10 mouse cellular contexts compared by ENCODE assay signal in genomic region chr17:6742083-6743038, GRCm38 (mm10). TPM values are rescaled to one million over a fixed set of nuclear protein-coding genes. Genes with fewer than 3 reads are reported as not detected.
DNase-seq lines count a peak whose midpoint lies in the region; ATAC-seq and TF ChIP-seq lines count a peak whose summit lies in the region.
"Had no signal": no experiment of that assay in that cellular context is flagged by ENCODE, and none has a peak within 500 bp of the region (broad histone marks: within the 10 kb centered on the region; RNA-seq: fewer than 3 reads in every experiment).

No protein-coding gene starts in this region.

- ATAC-seq in frontal cortex, adult (ENCODE audit: low TSS enrichment) = peak; percentile 50
- ATAC-seq in heart, embryonic 13.5 days (ENCODE audit: extremely low read depth, insufficient number of reproducible peaks, low FRiP score, low TSS enrichment) = no peak; the same call in 1 of the 2 replicates
- ATAC-seq in midbrain, postnatal 0 days (ENCODE audit: low FRiP score) = no peak

- H3K4me1 ChIP-seq in heart, embryonic 13.5 days = peaks cover 54% of the 10 kb centered on the region
- H3K4me1 ChIP-seq in midbrain, postnatal 0 days (ENCODE audit: insufficient read depth, low read length) = peaks cover 10% of the 10 kb centered on the region; the same call in 1 of the 2 replicates

- no peaks in the 10 kb centered on the region for H3K9me3 ChIP-seq in heart, embryonic 13.5 days
- no peaks in the 10 kb centered on the region for H3K9me3 ChIP-seq in midbrain, postnatal 0 days (ENCODE audit: low read length)
- H3K9me3 ChIP-seq: midbrain, embryonic 12.5 days had no signal

- WGBS in heart, embryonic 13.5 days = 52% methylated on average over 33 of the region's 33 CpGs
- 66% methylated on average over 33 of the region's 33 CpGs for WGBS in midbrain, postnatal 0 days

- H3K27ac ChIP-seq in heart, embryonic 13.5 days (replicated peaks) = peak overlapping the region; percentile 71
- no peak overlapping the region for H3K27ac ChIP-seq in midbrain, postnatal 0 days (ENCODE audit: low read depth, low read length)

- H3K36me3 ChIP-seq in heart, embryonic 13.5 days = peaks cover 74% of the 10 kb centered on the region
- peaks cover 3% of the 10 kb centered on the region; the same call in 1 of the 2 replicates for H3K36me3 ChIP-seq in midbrain, postnatal 0 days (ENCODE audit: insufficient read depth, low read length)

- 0 out of 2 replicates have a peak overlapping the region, but pooled peaks have one; percentile 10 for H3K4me2 ChIP-seq in heart, embryonic 13.5 days
- no peak overlapping the region for H3K4me2 ChIP-seq in midbrain, postnatal 0 days (ENCODE audit: low read depth, low read length, poor library complexity, severe bottlenecking)
- H3K4me2 ChIP-seq: midbrain, embryonic 12.5 days had no signal

- no peak for TF ChIP-seq CTCF in midbrain, postnatal 0 days (IDR thresholded peaks at IDR 0.05)

- H3K4me3 ChIP-seq in heart, embryonic 13.5 days = no peak overlapping the region
- no peak overlapping the region for H3K4me3 ChIP-seq in midbrain, postnatal 0 days (ENCODE audit: low read depth, low read length)
- H3K4me3 ChIP-seq: midbrain, embryonic 12.5 days had no signal

- no peaks in the 10 kb centered on the region for H3K27me3 ChIP-seq in heart, embryonic 13.5 days (replicated peaks)
- H3K27me3 ChIP-seq in midbrain, postnatal 0 days (ENCODE audit: insufficient read depth, low read length) = no peaks in the 10 kb centered on the region
- H3K27me3 ChIP-seq: CH12.LX had no signal

- H3K9ac ChIP-seq in heart, embryonic 13.5 days = 0 out of 2 replicates have a peak overlapping the region, but pooled peaks have one; percentile 20
- no peak overlapping the region for H3K9ac ChIP-seq in midbrain, postnatal 0 days (replicated peaks; ENCODE audit: low read length, poor library complexity, severe bottlenecking)
- H3K9ac ChIP-seq: midbrain, embryonic 12.5 days had no signal

- DNase-seq in frontal cortex, postnatal 14 days (ENCODE audit: low spot score in 2 of 2) = no peak
- DNase-seq in thymus, postnatal 4 days = peak; percentile 4
- no peak for DNase-seq in thymus, postnatal 14 days
- peak; percentile 71 for DNase-seq in kidney, postnatal 14 days
- DNase-seq in midbrain, postnatal 0 days (ENCODE audit: low spot score) = peak; percentile 73
- no peak for DNase-seq in left cerebral cortex, adult 8-10 months (ENCODE audit: low spot score in 2 of 2)

RNA-seq across cellular contexts. Expression of gene Ezr, which starts 40.2 kb away (rescaled TPM):
- polyA plus RNA-seq in heart, embryonic 13.5 days (2015; fragmentation: Nextera tagmentation; extraction: Ambion mirVana) = 103 and 105 TPM in 2 replicates
- total RNA-seq in midbrain, postnatal 0 days (2014; rRNA removed) = 19.5 and 33.8 TPM in 2 replicates
- 27.3 and 28.5 TPM in 2 replicates for polyA plus RNA-seq in midbrain, postnatal 0 days (2015; fragmentation: Nextera tagmentation; extraction: Ambion mirVana)
- 10 to 100 TPM; 37.9 to 48.8 (median 40.2) TPM for total RNA-seq in left cerebral cortex, adult 8-10 months (2022)

Comparison
In these comparisons a context has a peak if more than half of its experiments do, and no peak if none do; other contexts are left out.
1. DNase-seq: peak in thymus, postnatal 4 days (single experiment), kidney, postnatal 14 days (single experiment) and midbrain, postnatal 0 days (single experiment); none in frontal cortex, postnatal 14 days (0 of 2), thymus, postnatal 14 days (single experiment) and left cerebral cortex, adult 8-10 months (0 of 2).